Mouse (Mus musculus) kidney, embryonic 14.5 days (tissue): ENCODE measurements at regions not wholly inside any gene's neighbourhood (a gene's known extent, or its start where the extent isn't known, plus 50 kb on each side); places are given as distances from the start of the nearest gene placed in this dataset.

ENCODE experiments used
- ATAC-seq: fragments of 200-750 bp; cut with Nextera tagmentation; 2 replicates; pipeline ENCODE4 v1.8.0; 2017; ENCODE audit warnings: moderate number of reproducible peaks, mild to moderate bottlenecking, moderate TSS enrichment, moderate library complexity; ENCODE audit not compliant: low FRiP score, low TSS enrichment
- H3K27ac ChIP-seq: fragments of 300-500 bp; sonication (generic); 2 replicates; pipeline ENCODE4 v1.5.1; 2014; ENCODE audit warnings: low read depth, mild to moderate bottlenecking, low read length, moderate library complexity, mixed read lengths
- H3K27me3 ChIP-seq: fragments of 300-500 bp; sonication (generic); 2 replicates; pipeline ENCODE4 v1.6.1; 2014; ENCODE audit warnings: mild to moderate bottlenecking, low read length; ENCODE audit not compliant: control insufficient read depth, insufficient read depth
- H3K36me3 ChIP-seq: fragments of 300-500 bp; sonication (generic); 2 replicates; pipeline ENCODE4 v1.6.1; 2014; ENCODE audit warnings: low read length, mixed read lengths; ENCODE audit not compliant: control insufficient read depth, insufficient read depth
- H3K4me1 ChIP-seq: fragments of 300-500 bp; sonication (generic); 2 replicates; pipeline ENCODE4 v1.6.1; 2014; ENCODE audit warnings: low read length, mixed read lengths; ENCODE audit not compliant: control insufficient read depth, insufficient read depth
- H3K4me2 ChIP-seq: fragments of 300-500 bp; sonication (generic); replicated peaks from 2 replicates; pipeline ENCODE4 v1.6.1; 2014; ENCODE audit warnings: low read depth, mild to moderate bottlenecking, low read length
- H3K4me3 ChIP-seq: fragments of 300-500 bp; sonication (generic); 2 replicates; pipeline ENCODE4 v1.5.1; 2014; ENCODE audit warnings: mild to moderate bottlenecking, low read length
- H3K9ac ChIP-seq: fragments of 300-500 bp; sonication (generic); 2 replicates; pipeline ENCODE4 v1.6.1; 2014; ENCODE audit warnings: low read depth, mild to moderate bottlenecking, low read length, moderate library complexity
- H3K9me3 ChIP-seq: fragments of 300-500 bp; sonication (generic); 2 replicates; pipeline ENCODE4 v1.6.1; 2016; ENCODE audit warnings: low read length; ENCODE audit not compliant: control insufficient read depth
- WGBS: fragments of 180-500 bp; shearing (Covaris S2); extraction: QIAGEN DNeasy Blood & Tissue Kit; methylation state at CpG from one replicate; pipeline ENCODE4 v1.1.7; 2014; 5-methylcytosine and 5-hydroxymethylcytosine counted together

GRCm38 (mm10) chr5:128550736-128551135, 49.9 kb upstream of the Fzd10 start:
- H3K4me2 ChIP-seq, result no peak overlapping the region
- no peaks in the 10 kb centered on the region for H3K36me3 ChIP-seq
- ATAC-seq, result no peak
- H3K27ac ChIP-seq, result no peak overlapping the region
- no peaks in the 10 kb centered on the region for H3K4me1 ChIP-seq
- H3K27me3 ChIP-seq, result peaks cover 3% of the 10 kb centered on the region; the same call in 1 of the 2 replicates
- H3K9me3 ChIP-seq, result no peaks in the 10 kb centered on the region
- WGBS, result 17% methylated on average over 3 of the region's 3 CpGs
- H3K4me3 ChIP-seq, result no peak overlapping the region
- no peak overlapping the region for H3K9ac ChIP-seq

GRCm38 (mm10) chr5:128549811-128550210, 50.8 kb upstream of the Fzd10 start:
- no peak for ATAC-seq
- H3K9me3 ChIP-seq, result no peaks in the 10 kb centered on the region
- 86% methylated on average over 11 of the region's 11 CpGs for WGBS
- H3K27ac ChIP-seq, result no peak overlapping the region
- no peak overlapping the region for H3K9ac ChIP-seq
- no peaks in the 10 kb centered on the region for H3K36me3 ChIP-seq
- no peaks in the 10 kb centered on the region for H3K4me1 ChIP-seq
- no peak overlapping the region for H3K4me3 ChIP-seq
- no peak overlapping the region for H3K4me2 ChIP-seq
- peaks cover 3% of the 10 kb centered on the region; the same call in 1 of the 2 replicates for H3K27me3 ChIP-seq

GRCm38 (mm10) chr5:128542049-128542448, 58.6 kb upstream of the Fzd10 start:
- Histone ChIP-seq H3K9ac (no peak overlapping the region; the same call in 1 of the 2 replicates), H3K4me1 (peaks cover 7% of the 10 kb centered on the region; the same call in 1 of the 2 replicates), H3K27ac (no peak overlapping the region), H3K27me3 (no peaks in the 10 kb centered on the region), H3K4me3 (peak overlapping the region; percentile 9; the same call in 1 of the 2 replicates), H3K4me2 (peak overlapping the region; percentile 23), H3K9me3 (no peaks in the 10 kb centered on the region), H3K36me3 (no peaks in the 10 kb centered on the region)
- ATAC-seq, result peak; percentile 69
- WGBS, result 5% methylated on average over 10 of the region's 10 CpGs

GRCm38 (mm10) chr5:128538646-128539045, 62.0 kb upstream of the Fzd10 start:
- Histone ChIP-seq H3K27ac (no peak overlapping the region), H3K4me3 (no peak overlapping the region), H3K36me3 (no peaks in the 10 kb centered on the region), H3K9me3 (no peaks in the 10 kb centered on the region), H3K4me2 (no peak overlapping the region), H3K4me1 (peaks cover 7% of the 10 kb centered on the region; the same call in 1 of the 2 replicates), H3K9ac (no peak overlapping the region), H3K27me3 (no peaks in the 10 kb centered on the region)
- ATAC-seq, result no peak
- 78% methylated on average over 5 of the region's 5 CpGs for WGBS

GRCm38 (mm10) chr5:128537218-128537617, 63.4 kb upstream of the Fzd10 start:
- H3K4me1 ChIP-seq, result peaks cover 5% of the 10 kb centered on the region; the same call in 1 of the 2 replicates
- H3K4me3 ChIP-seq, result peak overlapping the region; percentile 16; the same call in 1 of the 2 replicates
- H3K27ac ChIP-seq, result no peak overlapping the region
- H3K36me3 ChIP-seq, result no peaks in the 10 kb centered on the region
- peak overlapping the region; percentile 28 for H3K4me2 ChIP-seq
- no peaks in the 10 kb centered on the region for H3K9me3 ChIP-seq
- H3K27me3 ChIP-seq, result no peaks in the 10 kb centered on the region
- peak overlapping the region; percentile 28; the same call in 1 of the 2 replicates for H3K9ac ChIP-seq
- WGBS, result 60% methylated on average over 12 of the region's 12 CpGs
- ATAC-seq, result 0 out of 2 replicates have a peak, but pooled peaks have one; percentile 55

- 11% methylated on average over 8 of the region's 8 CpGs for WGBS
- ATAC-seq, result no peak
- H3K36me3 ChIP-seq, result no peaks in the 10 kb centered on the region
- no peaks in the 10 kb centered on the region for H3K4me1 ChIP-seq
- H3K4me3 ChIP-seq, result no peak overlapping the region
- no peak overlapping the region for H3K27ac ChIP-seq
- no peaks in the 10 kb centered on the region for H3K27me3 ChIP-seq
- no peaks in the 10 kb centered on the region for H3K9me3 ChIP-seq
- H3K4me2 ChIP-seq, result peak overlapping the region; percentile 28
- H3K9ac ChIP-seq, result no peak overlapping the region
These were observed 64.3 kb upstream of the Fzd10 start for GRCm38 (mm10) chr5:128536393-128536792.

- Histone ChIP-seq H3K27ac (no peak overlapping the region), H3K4me3 (no peak overlapping the region), H3K27me3 (0 out of 2 replicates have a peak, but pooled peaks cover 3% of the 10 kb centered on the region), H3K9ac (no peak overlapping the region), H3K36me3 (no peaks in the 10 kb centered on the region), H3K4me2 (no peak overlapping the region), H3K9me3 (no peaks in the 10 kb centered on the region), H3K4me1 (no peaks in the 10 kb centered on the region)
- WGBS, result 60% methylated on average over 7 of the region's 9 CpGs
- ATAC-seq, result no peak
These were observed 73.4 kb upstream of the Fzd10 start for GRCm38 (mm10) chr5:128527241-128527640.

GRCm38 (mm10) chr5:128526432-128526831, 74.2 kb upstream of the Fzd10 start:
- no peak overlapping the region for H3K27ac ChIP-seq
- no peak for ATAC-seq
- WGBS, result 70% methylated on average over 5 of the region's 5 CpGs

GRCm38 (mm10) chr5:128524377-128525280, 76.0 kb upstream of the Fzd10 start:
- no peak for ATAC-seq
- no peak overlapping the region for H3K4me2 ChIP-seq

More at GRCm38 (mm10) chr5:128526432-128526831, 74.2 kb upstream of the Fzd10 start:
- Histone ChIP-seq H3K4me3 (no peak overlapping the region), H3K4me1 (no peaks in the 10 kb centered on the region), H3K36me3 (no peaks in the 10 kb centered on the region), H3K4me2 (no peak overlapping the region), H3K9ac (no peak overlapping the region), H3K9me3 (no peaks in the 10 kb centered on the region), H3K27me3 (0 out of 2 replicates have a peak, but pooled peaks cover 3% of the 10 kb centered on the region)

More at GRCm38 (mm10) chr5:128524377-128525280, 76.0 kb upstream of the Fzd10 start:
- no peak overlapping the region for H3K9ac ChIP-seq
- H3K27me3 ChIP-seq, result 0 out of 2 replicates have a peak, but pooled peaks cover 3% of the 10 kb centered on the region
- H3K9me3 ChIP-seq, result no peaks in the 10 kb centered on the region
- no peaks in the 10 kb centered on the region for H3K4me1 ChIP-seq
- H3K4me3 ChIP-seq, result no peak overlapping the region
- H3K36me3 ChIP-seq, result no peaks in the 10 kb centered on the region
- 14% methylated on average over 26 of the region's 26 CpGs for WGBS
- no peak overlapping the region for H3K27ac ChIP-seq
